Mouse (Mus musculus): ENCODE data around the gene Oas2.

The Oas2 gene

DNA sequence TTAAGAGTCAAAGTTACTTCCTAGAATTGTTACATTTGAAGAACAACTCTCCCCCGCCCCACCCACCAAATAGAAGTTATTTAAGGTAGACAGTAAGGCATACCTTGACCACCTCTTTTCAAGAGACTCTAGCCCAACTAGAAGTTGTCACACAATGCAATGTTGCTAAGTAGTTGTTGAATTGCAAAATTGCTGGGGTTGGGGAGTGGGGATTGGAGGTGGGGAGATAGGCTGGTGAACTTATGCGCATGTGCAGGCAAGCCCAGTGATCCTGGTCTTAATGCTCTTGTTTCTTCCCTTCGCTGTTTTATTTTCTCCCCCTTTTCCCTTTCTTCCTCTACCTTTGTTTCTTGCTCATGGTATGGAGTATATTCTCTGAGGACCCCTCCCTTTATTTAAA, 16.0 kb downstream of the Oas2 start:
- DNase-seq (ENCODE audit: extremely low read depth, insufficient read length, low spot score) = no peak

DNA sequence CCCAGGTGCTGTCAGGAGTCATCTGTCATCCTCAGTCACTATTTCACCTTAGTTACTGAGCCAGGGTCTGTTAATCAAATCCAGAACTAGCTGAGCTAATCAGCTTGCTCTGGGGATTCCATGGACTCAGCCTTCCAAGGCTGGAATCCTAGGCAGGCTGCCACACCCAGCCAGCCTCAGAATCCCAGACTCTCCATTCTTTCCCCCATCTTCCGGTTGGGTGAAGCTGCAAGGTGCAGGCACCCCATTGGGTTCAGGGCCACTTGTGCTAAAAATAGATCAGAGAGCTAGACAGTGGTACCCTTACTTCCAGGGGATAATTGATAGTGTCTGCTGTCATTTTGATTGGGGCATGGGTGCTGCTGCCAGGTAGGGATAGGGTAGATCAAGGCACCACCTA, 16.9 kb downstream of the Oas2 start:
- no peak for DNase-seq (ENCODE audit: extremely low read depth, insufficient read length, low spot score)

DNA sequence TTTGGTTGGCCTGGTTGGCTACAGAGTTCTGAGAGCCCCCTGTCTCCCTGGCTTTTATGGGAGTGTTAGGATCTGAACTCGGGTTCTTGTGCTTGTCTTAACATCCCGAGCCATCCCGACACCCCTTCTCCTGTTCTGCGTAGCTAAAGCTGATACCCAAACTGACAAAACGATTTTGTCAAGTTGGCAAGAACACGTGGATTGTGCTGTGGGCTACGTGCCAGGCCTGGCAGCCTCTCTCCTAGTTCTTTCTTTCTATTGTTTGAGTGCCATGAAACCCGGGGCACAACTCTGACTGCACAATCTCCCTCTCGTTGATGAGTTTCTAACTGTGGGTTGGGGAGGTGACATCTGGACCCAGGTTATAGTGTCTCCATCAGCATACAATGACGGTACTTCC, 20.3 kb downstream of the Oas2 start:
- DNase-seq (ENCODE audit: extremely low read depth, insufficient read length, low spot score) = no peak

DNA sequence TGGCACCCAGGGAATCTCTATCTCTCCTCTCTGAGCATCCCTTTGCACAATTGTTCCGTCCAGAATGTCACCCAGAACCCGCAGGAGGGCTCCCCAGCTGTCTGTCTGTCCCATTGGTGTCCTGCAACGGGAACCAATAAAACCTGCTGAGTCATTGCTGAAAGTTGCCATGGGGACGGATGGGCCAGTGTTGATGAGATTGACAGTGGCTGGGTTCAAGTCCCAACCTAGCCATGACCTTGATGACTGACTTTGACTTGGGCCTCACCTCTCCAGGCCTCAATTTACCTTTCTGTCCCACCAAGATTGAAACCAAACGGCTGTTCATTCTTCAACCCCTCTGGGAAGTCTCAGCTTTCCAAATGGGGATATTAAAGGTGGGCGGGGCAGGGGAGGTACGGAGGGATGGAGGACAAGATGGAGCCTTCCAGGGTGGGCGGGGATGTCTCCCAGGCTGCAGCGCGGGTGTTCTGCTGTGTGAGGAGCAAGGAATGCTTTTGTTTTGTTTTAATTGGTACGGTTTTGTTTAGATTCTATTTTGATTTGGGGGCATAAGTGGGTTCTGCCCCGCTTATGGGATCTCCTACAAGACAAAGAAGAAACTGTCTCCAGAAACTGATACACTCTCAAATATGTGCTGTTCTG, 23.7 kb downstream of the Oas2 start:
- no peak for DNase-seq (ENCODE audit: extremely low read depth, insufficient read length, low spot score)

DNA sequence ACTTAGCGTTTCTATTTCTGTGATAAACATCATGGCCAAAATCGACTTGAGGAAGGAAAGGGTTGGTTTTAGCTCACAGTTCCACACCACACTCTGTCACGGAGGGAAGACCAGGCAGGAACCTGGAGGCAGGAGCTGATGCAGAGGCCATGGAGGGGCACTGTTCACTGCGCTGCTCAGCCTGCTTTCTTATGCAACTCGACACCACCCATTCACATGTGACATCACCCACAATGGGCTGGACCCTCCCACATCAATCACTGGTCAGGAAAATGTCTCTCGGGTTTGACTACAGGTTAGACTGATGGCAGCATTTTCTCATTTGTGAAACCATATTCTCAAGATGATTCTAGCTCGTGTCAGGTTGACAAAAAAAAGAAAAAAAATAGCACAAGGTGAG, 28.6 kb downstream of the Oas2 start:
- no peak for DNase-seq (ENCODE audit: extremely low read depth, insufficient read length, low spot score)

DNA sequence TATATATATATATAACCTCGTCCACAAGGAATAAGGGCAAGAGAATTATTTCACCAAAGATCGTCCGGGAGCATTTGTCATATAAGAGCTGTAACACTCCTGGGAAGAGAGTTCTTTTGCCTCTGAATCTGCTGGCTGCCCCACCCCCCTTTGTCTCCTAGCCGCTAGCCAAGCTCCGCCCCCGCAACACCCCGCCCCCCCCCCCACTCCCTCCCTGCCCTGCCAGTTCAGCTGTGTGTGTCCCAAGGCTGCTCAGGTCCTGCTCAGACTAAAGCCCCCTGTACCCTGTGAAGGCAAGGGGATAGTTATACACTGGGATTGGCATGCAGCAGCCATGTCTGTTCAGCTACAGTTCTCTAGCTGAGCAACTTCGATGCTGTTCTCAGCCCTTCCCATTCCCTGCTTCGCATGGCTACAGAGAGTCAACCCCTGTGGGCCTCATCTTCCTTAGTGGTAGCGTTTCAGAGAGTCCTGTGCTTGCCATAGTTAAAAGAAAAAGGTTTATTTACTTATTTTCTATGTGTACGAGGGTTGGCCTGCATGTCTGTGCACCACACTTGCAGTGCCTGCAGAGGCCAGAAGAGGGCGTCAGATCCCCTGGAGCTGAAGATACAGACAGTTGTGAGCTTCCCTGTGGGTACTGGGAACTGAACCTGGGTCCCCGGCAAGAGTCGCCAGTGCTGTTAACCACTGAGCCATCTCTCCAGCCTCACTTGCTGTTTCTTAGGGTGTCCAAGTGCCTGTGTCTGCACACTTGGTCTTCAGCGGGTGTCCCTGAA, 30.9 kb downstream of the Oas2 start:
- DNase-seq (ENCODE audit: extremely low read depth, insufficient read length, low spot score) = no peak

DNA sequence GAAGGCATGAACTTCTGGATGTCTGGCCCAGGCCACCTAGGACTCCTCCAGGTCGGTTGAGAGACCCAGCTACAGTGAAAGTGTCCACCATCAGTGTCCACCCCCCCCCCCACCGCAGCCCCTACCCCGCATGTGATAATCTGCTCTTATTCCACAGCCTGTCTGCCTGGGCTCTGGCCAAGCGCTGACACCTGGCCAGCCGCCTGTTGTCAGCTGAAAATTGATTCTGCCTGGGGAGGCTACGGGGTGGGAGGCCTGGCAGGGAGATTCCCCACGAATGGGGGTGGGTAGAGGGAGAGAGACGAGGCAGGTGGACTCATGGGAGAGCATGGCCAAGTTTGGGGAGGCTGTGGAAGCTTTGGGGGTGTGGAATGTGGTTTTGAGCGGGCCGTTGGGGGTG, 32.5 kb downstream of the Oas2 start:
- DNase-seq (ENCODE audit: extremely low read depth, insufficient read length, low spot score) = no peak

DNA sequence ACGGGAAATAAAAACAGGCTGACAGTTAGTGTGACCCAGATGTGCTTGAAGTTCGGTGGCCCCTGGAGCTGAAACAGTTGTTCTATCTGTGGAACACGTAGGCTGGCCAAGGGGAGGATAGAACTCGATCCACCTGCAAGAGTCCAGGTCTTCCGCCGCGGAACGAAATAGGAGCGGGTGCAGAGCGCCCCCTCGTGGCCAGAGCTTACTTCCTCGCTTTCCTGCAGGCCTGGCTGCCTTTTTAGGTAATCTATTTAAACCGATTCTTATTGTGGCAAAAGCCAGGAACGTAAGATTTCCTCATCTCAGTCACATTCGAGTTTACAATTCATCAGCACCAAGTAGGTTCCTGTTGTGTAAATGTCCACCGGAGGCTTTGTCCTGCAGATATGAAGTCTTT, 35.3 kb downstream of the Oas2 start:
- DNase-seq (ENCODE audit: extremely low read depth, insufficient read length, low spot score) = peak; percentile 23

DNA sequence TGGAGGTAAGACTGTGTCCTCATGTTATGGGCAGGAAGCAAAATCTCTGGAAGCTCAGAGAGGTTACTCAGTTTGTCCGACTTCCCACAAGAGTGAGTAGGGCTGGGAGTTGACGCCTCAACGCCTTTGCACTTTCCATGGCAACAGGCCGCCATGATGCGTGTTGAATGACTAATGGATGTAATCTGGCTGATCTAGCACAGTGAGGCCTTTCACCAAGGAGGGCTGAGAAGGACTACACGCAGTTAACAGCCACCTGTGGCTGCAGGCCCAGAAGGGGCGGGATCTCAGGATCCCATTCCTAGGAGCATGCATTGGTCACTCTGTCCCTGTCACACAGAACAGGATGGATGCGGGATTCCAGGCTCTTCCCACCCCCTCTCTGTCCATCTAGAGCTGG, 36.9 kb downstream of the Oas2 start:
- DNase-seq (ENCODE audit: extremely low read depth, insufficient read length, low spot score) = no peak

DNA sequence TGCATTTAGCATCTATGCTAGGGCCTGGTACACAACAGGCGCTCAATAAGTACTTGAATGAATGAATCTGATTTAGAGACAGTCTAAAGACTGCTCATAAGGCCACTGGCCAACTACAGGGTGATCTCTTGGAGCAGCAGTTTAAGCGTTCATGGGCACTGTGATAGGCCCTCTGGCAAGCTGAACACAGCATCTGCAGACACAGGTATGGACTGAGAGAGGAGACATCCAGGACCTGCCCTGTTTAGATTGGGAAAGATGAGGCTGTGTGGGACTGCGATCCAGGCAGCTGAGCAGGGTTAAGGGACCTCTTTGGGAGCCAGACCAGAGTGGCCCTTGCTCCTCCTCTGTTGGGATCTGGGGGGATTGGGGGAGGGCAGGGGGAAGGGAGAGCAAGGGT, 37.8 kb downstream of the Oas2 start, which contains the start of gene Dtx1:
TSS of gene Dtx1 (minus strand) at position 101 of the 400 bp plus-strand sequence.
- no peak for DNase-seq (ENCODE audit: extremely low read depth, insufficient read length, low spot score)

DNA sequence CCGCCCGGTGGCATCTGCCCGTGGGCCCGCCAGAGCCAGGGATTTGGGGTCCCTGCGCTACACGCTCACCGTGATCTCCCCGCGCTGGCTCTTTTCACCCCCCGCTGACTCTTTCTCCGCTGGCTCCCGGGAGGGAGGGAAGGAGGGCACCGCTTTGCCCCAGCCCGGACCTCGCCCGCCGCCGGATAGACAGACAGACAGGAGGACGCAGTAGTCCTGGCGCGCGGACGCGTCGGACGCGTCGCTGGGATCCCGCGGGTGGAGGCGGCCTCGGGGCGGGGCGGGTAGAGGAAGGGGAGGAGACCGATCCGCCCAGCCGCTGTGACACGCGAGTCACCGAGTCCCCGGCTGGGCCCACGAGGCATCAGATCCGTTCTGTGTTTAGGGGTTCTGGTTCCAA, 38.2 kb downstream of the Oas2 start:
- no peak for DNase-seq (ENCODE audit: extremely low read depth, insufficient read length, low spot score)

DNA sequence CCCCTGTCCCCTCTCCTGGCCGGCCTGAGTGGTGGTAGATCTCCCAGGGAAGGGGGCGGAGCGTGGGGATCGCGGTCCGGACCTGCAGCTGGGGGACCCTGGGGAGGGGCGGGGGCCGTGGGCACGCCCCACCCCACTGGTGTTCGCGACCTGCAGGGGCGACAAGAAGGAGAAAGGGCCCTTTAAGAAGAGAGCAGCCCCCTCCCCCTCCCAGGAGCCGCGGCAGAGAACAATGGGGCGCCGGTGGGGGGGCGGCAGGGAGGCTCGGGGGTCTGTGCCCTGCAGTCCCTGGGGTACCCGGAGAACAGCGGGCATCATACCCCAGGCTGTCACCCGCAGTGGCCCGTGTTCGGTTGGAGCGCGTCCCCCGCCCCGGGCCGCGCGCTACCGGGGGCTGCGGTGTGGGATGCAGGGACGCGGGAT, 38.8 kb downstream of the Oas2 start:
- DNase-seq (ENCODE audit: extremely low read depth, insufficient read length, low spot score) = no peak

DNA sequence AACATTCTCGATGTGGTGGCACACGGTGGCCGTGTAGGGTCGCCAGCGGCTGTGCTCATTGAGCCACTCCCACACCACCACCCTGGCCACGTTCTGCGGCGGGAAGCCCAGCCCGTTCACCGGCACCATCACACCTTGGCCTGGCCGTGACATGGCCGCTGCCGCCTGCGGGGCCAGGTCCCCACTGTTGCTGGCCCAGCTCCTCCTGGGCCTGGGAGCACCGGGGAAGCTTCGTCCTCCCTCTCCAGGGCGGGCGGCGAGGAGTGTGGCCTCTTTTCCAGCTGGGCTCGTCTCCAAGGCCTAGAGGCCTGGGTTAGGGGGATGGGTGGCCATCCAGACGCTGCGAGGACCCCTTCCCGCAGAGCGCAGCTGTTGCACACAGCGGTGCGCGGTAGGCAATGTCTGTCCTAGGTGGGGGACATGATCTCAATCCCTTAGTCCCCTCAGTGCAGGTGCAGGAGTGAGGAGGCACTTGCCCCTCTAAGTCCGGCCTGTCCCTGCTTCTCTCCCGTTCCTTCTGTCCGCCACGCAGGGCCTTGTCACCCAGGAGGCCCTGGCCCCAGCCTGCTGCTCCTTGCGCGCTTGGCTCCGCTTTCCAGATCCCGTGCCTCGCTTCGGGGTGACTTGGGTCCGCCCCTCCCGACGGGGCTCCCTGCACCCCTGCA, 39.4 kb downstream of the Oas2 start:
- DNase-seq (ENCODE audit: extremely low read depth, insufficient read length, low spot score) = no peak

DNA sequence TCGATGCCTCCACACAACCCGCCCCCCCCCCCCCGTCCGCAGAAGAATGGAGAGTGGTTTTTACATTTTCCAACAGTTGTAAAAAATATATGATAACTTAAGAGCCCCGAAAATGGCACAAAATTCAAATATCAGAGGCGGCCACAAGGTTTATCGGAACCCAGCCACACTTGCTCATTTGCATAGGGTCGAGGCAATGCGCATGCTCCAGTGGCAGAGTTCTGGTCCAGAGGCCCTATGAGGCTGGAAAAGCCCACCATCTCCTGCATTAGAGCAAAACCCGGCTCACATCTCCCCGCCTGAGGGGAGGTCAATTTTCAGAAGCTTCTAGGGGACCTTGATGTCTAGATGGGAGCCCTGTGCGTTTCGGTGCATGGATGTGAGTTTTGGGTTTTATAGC, 42.7 kb downstream of the Oas2 start:
- DNase-seq (ENCODE audit: extremely low read depth, insufficient read length, low spot score) = no peak

DNA sequence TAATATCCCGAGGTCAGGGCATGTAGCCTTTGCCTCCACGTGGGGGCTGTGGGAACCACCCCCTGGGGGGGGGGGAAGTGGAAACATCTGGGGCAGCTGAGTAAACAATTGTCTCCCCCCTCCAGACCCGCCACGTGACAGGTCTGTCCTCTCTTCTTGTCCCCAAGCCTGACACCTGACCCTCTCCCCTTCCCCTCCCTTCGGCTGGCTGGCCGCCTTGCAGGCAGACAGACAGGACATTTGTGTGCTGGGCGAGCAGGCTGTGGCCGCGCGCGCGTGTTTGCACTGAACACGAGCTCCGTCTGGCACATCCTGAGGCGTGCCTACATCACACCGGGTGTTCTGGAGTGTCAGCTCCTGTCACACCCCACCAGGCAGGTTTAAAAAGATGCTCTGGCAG, 43.1 kb downstream of the Oas2 start:
- no peak for DNase-seq (ENCODE audit: extremely low read depth, insufficient read length, low spot score)

DNA sequence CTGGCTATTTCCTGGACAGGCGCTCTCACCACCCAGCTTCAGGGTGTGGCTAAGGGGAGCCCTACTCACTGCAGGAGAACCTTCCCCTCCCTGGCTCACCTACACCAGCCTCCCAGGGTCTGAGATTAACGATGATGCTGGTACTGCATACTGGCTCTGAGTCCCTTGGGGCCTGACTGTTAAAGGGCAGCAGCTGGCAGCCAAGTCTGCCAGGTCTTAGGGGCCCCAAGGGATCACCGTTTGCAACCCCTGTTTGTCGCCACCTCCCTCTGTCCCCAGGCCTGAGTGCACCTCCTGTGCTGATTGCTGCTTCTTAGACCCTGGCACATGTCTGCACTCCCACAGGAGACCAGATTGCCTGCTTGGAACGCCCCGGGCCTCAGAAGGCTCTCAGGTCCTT, 45.2 kb downstream of the Oas2 start:
- DNase-seq (ENCODE audit: extremely low read depth, insufficient read length, low spot score) = no peak

DNA sequence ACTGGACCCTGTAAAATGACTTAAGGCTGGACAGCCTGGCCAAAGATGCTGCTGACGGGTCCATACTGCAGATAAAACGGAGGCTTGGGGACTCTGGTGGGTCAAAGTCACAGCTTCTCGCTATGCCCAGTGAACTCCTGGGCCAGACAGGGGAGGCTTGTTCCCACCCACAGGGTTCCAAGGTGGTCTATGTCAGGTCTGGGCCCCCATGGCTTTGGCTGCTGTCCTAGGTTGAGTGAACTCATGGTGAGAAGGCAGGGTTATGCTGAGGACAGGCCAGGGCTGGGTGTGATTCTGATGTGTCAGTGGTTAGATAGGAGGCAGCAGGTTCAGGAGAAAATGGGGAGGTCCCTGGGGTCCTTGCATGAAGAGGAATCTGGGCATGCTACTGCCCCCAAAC, 46.0 kb downstream of the Oas2 start:
- DNase-seq (ENCODE audit: extremely low read depth, insufficient read length, low spot score) = no peak

DNA sequence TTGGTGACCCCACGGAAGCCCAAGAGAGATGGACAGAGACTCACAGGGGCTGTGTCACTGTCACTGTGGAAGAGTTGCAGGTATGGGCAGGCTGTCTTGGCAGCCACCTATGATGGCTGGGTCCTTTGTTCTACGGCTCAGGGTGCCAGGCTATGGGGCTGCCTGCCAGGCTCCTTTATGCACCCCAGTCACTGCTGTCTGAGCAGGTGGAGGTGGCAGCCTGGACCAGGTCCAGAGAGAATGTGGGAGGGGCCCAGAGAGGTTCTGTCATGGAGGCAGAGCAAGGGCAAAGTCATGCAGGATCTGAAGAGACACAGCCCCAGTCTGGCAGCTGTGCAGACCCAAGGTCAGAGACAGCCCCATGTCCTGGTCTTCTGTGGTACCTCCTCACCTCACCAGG, 46.7 kb downstream of the Oas2 start:
- no peak for DNase-seq (ENCODE audit: extremely low read depth, insufficient read length, low spot score)

DNA sequence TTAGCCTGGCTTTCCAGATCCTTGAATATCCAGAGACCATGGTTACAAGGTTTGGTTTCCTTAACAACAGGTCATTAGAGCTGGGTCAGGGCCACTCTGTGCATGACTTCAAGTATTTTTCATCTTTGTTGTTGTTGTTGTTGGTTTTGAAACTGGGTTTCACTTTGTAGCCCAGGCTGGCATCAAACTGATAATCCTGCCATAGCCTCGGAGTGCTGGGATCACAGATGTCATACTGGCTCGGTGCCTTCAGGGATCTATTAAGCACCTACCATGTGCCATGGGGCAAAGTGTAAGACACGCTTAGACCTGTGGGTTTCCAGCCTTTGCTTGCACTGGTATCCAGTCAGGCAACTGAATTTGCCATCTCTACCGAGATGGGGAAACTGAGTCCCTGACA, 47.2 kb downstream of the Oas2 start:
- no peak for DNase-seq (ENCODE audit: extremely low read depth, insufficient read length, low spot score)

DNA sequence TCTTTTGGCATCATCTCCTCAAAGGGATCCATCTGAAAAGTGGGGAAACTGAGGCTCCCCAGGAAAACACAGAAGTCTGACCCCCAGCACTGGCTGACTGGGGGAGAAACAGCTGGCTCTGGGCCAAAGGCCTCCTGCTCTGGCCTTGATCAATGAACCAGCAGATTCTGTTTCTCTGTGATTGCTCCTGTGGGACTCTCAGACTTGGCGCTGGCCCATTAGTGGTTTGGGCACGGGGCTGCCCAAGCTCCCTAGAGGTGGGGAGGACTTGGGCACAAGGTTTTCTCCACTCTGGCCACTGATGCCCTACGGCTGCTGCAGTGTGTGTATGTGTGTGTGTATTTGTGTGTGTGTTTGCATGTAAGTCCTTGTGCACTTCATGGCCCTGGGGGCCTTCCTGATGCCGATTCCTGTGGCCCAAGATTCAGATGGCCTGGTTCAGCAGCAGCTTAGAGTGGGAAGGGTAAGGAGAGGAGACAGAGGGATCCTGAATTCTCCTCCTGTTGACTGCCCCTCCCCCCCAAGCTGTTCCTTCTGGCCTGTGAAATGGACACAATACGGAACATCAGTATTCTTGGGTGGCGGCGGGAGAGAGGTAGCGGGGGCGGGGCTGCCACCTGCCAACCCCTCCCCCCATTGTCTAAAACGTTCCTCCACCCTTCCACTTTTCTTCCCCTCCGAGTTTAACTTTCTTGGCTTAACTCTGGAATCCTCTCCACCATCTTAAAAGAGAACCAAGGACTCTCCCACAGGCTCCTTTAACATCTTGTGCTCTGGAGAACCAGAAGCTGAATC, 48.5 kb downstream of the Oas2 start:
- DNase-seq (ENCODE audit: extremely low read depth, insufficient read length, low spot score) = no peak

DNA sequence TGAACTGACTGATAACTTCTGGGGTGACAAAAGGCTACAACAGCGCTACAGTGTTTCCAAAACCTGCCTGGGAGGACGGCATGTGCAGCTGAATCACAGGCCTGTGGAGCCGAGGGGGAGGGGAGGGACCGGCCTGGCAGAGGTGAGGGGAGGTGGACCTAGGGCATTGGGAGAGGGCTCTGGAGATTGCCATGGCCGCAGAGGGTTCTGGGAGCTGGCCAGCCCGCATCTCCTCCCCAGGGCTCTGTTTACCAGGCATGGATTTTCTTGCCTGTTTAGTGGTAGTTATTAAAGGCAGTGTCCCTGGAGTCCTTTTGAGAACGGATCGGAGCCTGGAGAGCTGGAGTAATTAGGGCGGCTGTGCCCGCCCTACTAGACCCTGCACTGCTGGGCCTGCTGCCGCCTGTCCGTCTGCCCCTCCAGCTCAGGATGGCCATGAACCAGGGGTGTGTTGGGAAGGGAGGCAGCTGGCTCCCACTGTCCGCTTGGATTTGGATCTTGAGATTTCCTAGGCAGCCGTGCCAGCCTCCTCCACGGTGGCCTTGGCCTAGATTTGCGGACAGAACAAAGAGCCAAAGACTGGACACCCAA, 50.8 kb downstream of the Oas2 start:
- no peak for DNase-seq (ENCODE audit: extremely low read depth, insufficient read length, low spot score)

Data from 3134 (cell line).